Mouse (Mus musculus): ENCODE measurements around the gene Psmc5.

Psmc5 gene

GRCm38 (mm10) chr11:106306065-106306385 lies 50.1 kb downstream of the Psmc5 start:
- DNase-seq (ENCODE audit: low spot score in 2 of 2) = no peak

GRCm38 (mm10) chr11:106306758-106307157 lies 50.8 kb downstream of the Psmc5 start:
- DNase-seq (ENCODE audit: low spot score in 2 of 2) = no peak

- DNase-seq (ENCODE audit: low spot score in 2 of 2) = no peak
Observed at GRCm38 (mm10) chr11:106307432-106307831, 51.5 kb downstream of the Psmc5 start.

- no peak for DNase-seq (ENCODE audit: low spot score in 2 of 2)
Observed at GRCm38 (mm10) chr11:106308162-106308561, 52.2 kb downstream of the Psmc5 start.

- no peak for DNase-seq (ENCODE audit: low spot score in 2 of 2)
Observed at GRCm38 (mm10) chr11:106310123-106310522, 54.2 kb downstream of the Psmc5 start.
